Mouse (Mus musculus): Measurements from ENCODE around the gene Adamtsl4. TPM values are rescaled to one million over a fixed set of nuclear protein-coding genes. Genes with fewer than 3 reads are reported as not detected.

Adamtsl4 gene
- polyA plus RNA-seq, 1 experiment from 2014 or later = 1.2 TPM

- Histone ChIP-seq H3K4me2 (replicated peaks) (no peak overlapping the region), H3K9me3 (replicated peaks) (no peaks in the 10 kb centered on the region), H3K9ac (no peak overlapping the region), H3K4me3 (no peak overlapping the region), H3K27me3 (peaks cover 21% of the 10 kb centered on the region), H3K27ac (no peak overlapping the region), H3K36me3 (no peaks in the 10 kb centered on the region), H3K4me1 (peaks cover 37% of the 10 kb centered on the region)
- ATAC-seq (ENCODE audit: low FRiP score) = no peak
- WGBS = 45% methylated on average over 6 of the region's 8 CpGs
Measured at GRCm38 (mm10) chr3:95684846-95685245, 2.9 kb downstream of the Adamtsl4 start.

- 53% methylated on average over 5 of the region's 5 CpGs for WGBS
- Histone ChIP-seq H3K9ac (no peak overlapping the region), H3K4me2 (replicated peaks) (no peak overlapping the region), H3K4me3 (no peak overlapping the region), H3K27me3 (peaks cover 21% of the 10 kb centered on the region), H3K9me3 (replicated peaks) (no peaks in the 10 kb centered on the region), H3K36me3 (no peaks in the 10 kb centered on the region), H3K27ac (no peak overlapping the region), H3K4me1 (peaks cover 30% of the 10 kb centered on the region)
- ATAC-seq (ENCODE audit: low FRiP score) = no peak
Measured at GRCm38 (mm10) chr3:95682878-95683277, 4.8 kb downstream of the Adamtsl4 start.

- Histone ChIP-seq H3K27ac (no peak overlapping the region), H3K4me3 (no peak overlapping the region), H3K9me3 (replicated peaks) (no peaks in the 10 kb centered on the region), H3K4me1 (peaks cover 18% of the 10 kb centered on the region), H3K27me3 (peaks cover 11% of the 10 kb centered on the region), H3K36me3 (0 out of 2 replicates have a peak, but pooled peaks cover 3% of the 10 kb centered on the region), H3K4me2 (replicated peaks) (no peak overlapping the region), H3K9ac (no peak overlapping the region)
- ATAC-seq (ENCODE audit: low FRiP score) = no peak
- WGBS = 53% methylated on average over 11 of the region's 11 CpGs
Measured at GRCm38 (mm10) chr3:95681365-95681764, 6.4 kb downstream of the Adamtsl4 start.

- Histone ChIP-seq H3K36me3 (0 out of 2 replicates have a peak, but pooled peaks cover 3% of the 10 kb centered on the region), H3K4me1 (peaks cover 17% of the 10 kb centered on the region), H3K4me3 (no peak overlapping the region), H3K27me3 (peaks cover 4% of the 10 kb centered on the region), H3K9me3 (replicated peaks) (no peaks in the 10 kb centered on the region), H3K27ac (no peak overlapping the region), H3K9ac (0 out of 2 replicates have a peak overlapping the region, but pooled peaks have one; percentile 5), H3K4me2 (replicated peaks) (no peak overlapping the region)
- WGBS = 90% methylated on average over 6 of the region's 6 CpGs
- ATAC-seq (ENCODE audit: low FRiP score) = no peak
Measured at GRCm38 (mm10) chr3:95680673-95681072, 7.0 kb downstream of the Adamtsl4 start.

- WGBS = 92% methylated on average over 8 of the region's 8 CpGs
- 0 out of 2 replicates have a peak, but pooled peaks cover 3% of the 10 kb centered on the region for H3K36me3 ChIP-seq
- no peak for ATAC-seq (ENCODE audit: low FRiP score)
- H3K4me1 ChIP-seq = peaks cover 26% of the 10 kb centered on the region
- H3K27me3 ChIP-seq = no peaks in the 10 kb centered on the region
- no peaks in the 10 kb centered on the region for H3K9me3 ChIP-seq (replicated peaks)
- H3K27ac ChIP-seq = no peak overlapping the region
- H3K9ac ChIP-seq = no peak overlapping the region
- H3K4me3 ChIP-seq = no peak overlapping the region
- no peak overlapping the region for H3K4me2 ChIP-seq (replicated peaks)
Measured at GRCm38 (mm10) chr3:95679551-95679950, 8.2 kb downstream of the Adamtsl4 start.

- Histone ChIP-seq H3K4me3 (no peak overlapping the region), H3K36me3 (peaks cover 13% of the 10 kb centered on the region; the same call in 1 of the 2 replicates)
Measured at GRCm38 (mm10) chr3:95677420-95678090, 10.2 kb downstream of the Adamtsl4 start.

GRCm38 (mm10) chr3:95676745-95677419 is 10.8 kb downstream of the Adamtsl4 start:
- 56% methylated on average over 15 of the region's 15 CpGs for WGBS
- no peak overlapping the region for H3K4me3 ChIP-seq
- H3K4me1 ChIP-seq = peaks cover 47% of the 10 kb centered on the region
- no peaks in the 10 kb centered on the region for H3K27me3 ChIP-seq
- H3K9ac ChIP-seq = no peak overlapping the region
- no peak overlapping the region for H3K27ac ChIP-seq
- ATAC-seq (ENCODE audit: low FRiP score) = no peak
- no peaks in the 10 kb centered on the region for H3K9me3 ChIP-seq (replicated peaks)
- H3K36me3 ChIP-seq = peaks cover 13% of the 10 kb centered on the region; the same call in 1 of the 2 replicates
- H3K4me2 ChIP-seq (replicated peaks) = no peak overlapping the region

More at GRCm38 (mm10) chr3:95677420-95678090, 10.2 kb downstream of the Adamtsl4 start:
- Histone ChIP-seq H3K9ac (no peak overlapping the region), H3K27me3 (no peaks in the 10 kb centered on the region), H3K4me2 (replicated peaks) (no peak overlapping the region), H3K4me1 (peaks cover 44% of the 10 kb centered on the region), H3K27ac (no peak overlapping the region), H3K9me3 (replicated peaks) (no peaks in the 10 kb centered on the region)
- no peak for ATAC-seq (ENCODE audit: low FRiP score)
- 81% methylated on average over 19 of the region's 19 CpGs for WGBS

GRCm38 (mm10) chr3:95675301-95676092 is 12.2 kb downstream of the Adamtsl4 start:
- Histone ChIP-seq H3K4me2 (replicated peaks) (no peak overlapping the region), H3K27ac (peak overlapping the region; percentile 66), H3K9ac (peak overlapping the region; percentile 18; the same call in 1 of the 2 replicates), H3K27me3 (no peaks in the 10 kb centered on the region), H3K36me3 (peaks cover 19% of the 10 kb centered on the region; the same call in 1 of the 2 replicates), H3K4me1 (peaks cover 38% of the 10 kb centered on the region), H3K4me3 (no peak overlapping the region), H3K9me3 (replicated peaks) (no peaks in the 10 kb centered on the region)
- ATAC-seq (ENCODE audit: low FRiP score) = no peak
- WGBS = 25% methylated on average over 7 of the region's 8 CpGs

GRCm38 (mm10) chr3:95674812-95675211 is 12.9 kb downstream of the Adamtsl4 start:
- H3K9ac ChIP-seq = 0 out of 2 replicates have a peak overlapping the region, but pooled peaks have one; percentile 18
- H3K27ac ChIP-seq = peak overlapping the region; percentile 66; the same call in 1 of the 2 replicates
- peaks cover 38% of the 10 kb centered on the region for H3K4me1 ChIP-seq
- peaks cover 19% of the 10 kb centered on the region; the same call in 1 of the 2 replicates for H3K36me3 ChIP-seq
- WGBS = 23% methylated on average over 6 of the region's 6 CpGs
- no peak overlapping the region for H3K4me3 ChIP-seq
- no peak for ATAC-seq (ENCODE audit: low FRiP score)
- no peaks in the 10 kb centered on the region for H3K27me3 ChIP-seq
- no peaks in the 10 kb centered on the region for H3K9me3 ChIP-seq (replicated peaks)
- H3K4me2 ChIP-seq (replicated peaks) = no peak overlapping the region

- peak; percentile 16; the same call in 1 of the 2 replicates for ATAC-seq (ENCODE audit: low FRiP score)
- H3K4me2 ChIP-seq (replicated peaks) = peak overlapping the region; percentile 17; the same call in 1 of the 2 replicates
- no peak overlapping the region for H3K9ac ChIP-seq
- H3K9me3 ChIP-seq (replicated peaks) = no peaks in the 10 kb centered on the region
- H3K4me3 ChIP-seq = no peak overlapping the region
- peaks cover 38% of the 10 kb centered on the region for H3K4me1 ChIP-seq
- peak overlapping the region; percentile 71 for H3K27ac ChIP-seq
- WGBS = 33% methylated on average over 2 of the region's 2 CpGs
- H3K27me3 ChIP-seq = no peaks in the 10 kb centered on the region
- peaks cover 23% of the 10 kb centered on the region for H3K36me3 ChIP-seq
Measured at GRCm38 (mm10) chr3:95674236-95674635, 13.5 kb downstream of the Adamtsl4 start.

GRCm38 (mm10) chr3:95673707-95674211 is 14.0 kb downstream of the Adamtsl4 start:
- peak overlapping the region; percentile 71 for H3K27ac ChIP-seq
- H3K4me3 ChIP-seq = no peak overlapping the region
- H3K4me2 ChIP-seq (replicated peaks) = peak overlapping the region; percentile 17
- ATAC-seq (ENCODE audit: low FRiP score) = peak; percentile 32; the same call in 1 of the 2 replicates
- no peaks in the 10 kb centered on the region for H3K27me3 ChIP-seq
- 21% methylated on average over 11 of the region's 11 CpGs for WGBS
- H3K9ac ChIP-seq = no peak overlapping the region
- H3K36me3 ChIP-seq = peaks cover 28% of the 10 kb centered on the region
- peaks cover 38% of the 10 kb centered on the region for H3K4me1 ChIP-seq
- no peaks in the 10 kb centered on the region for H3K9me3 ChIP-seq (replicated peaks)
